Mouse (Mus musculus) intestine, embryonic 14.5 days (tissue): ENCODE measurements around the gene Ltn1. TPM values are rescaled to one million over a fixed set of nuclear protein-coding genes. Genes with fewer than 3 reads are reported as not detected.

ENCODE experiments used
- ATAC-seq: fragments of 200-750 bp; cut with Nextera tagmentation; replicated peaks from 2 replicates; pipeline ENCODE4 v1.8.0; 2017; ENCODE audit warnings: low read depth, moderate number of reproducible peaks, moderate TSS enrichment, moderate library complexity; ENCODE audit not compliant: low FRiP score, low TSS enrichment
- DNase-seq: peaks from one replicate; pipeline ENCODE4 v3.0.0-alpha.2; 2018; ENCODE audit warnings: low spot score
- H3K27ac ChIP-seq: fragments of 300-500 bp; sonication (generic); 2 replicates; pipeline ENCODE4 v1.5.1; 2014; ENCODE audit warnings: low read depth, mild to moderate bottlenecking, control low read depth
- H3K27me3 ChIP-seq: fragments of 300-500 bp; sonication (generic); replicated peaks from 2 replicates; pipeline ENCODE4 v1.6.1; 2014; ENCODE audit warnings: low read length, control low read depth; ENCODE audit not compliant: control insufficient read depth, insufficient read depth
- H3K36me3 ChIP-seq: fragments of 300-500 bp; sonication (generic); 2 replicates; pipeline ENCODE4 v1.6.1; 2014; ENCODE audit warnings: low read length, control low read depth; ENCODE audit not compliant: control insufficient read depth, insufficient read depth
- H3K4me1 ChIP-seq: fragments of 300-500 bp; sonication (generic); replicated peaks from 2 replicates; pipeline ENCODE4 v1.6.1; 2014; ENCODE audit warnings: low read length, control low read depth, mixed read lengths; ENCODE audit not compliant: control insufficient read depth, insufficient read depth
- H3K4me2 ChIP-seq: fragments of 300-500 bp; sonication (generic); 2 replicates; pipeline ENCODE4 v1.6.1; 2014; ENCODE audit warnings: low read length
- H3K4me3 ChIP-seq: fragments of 300-500 bp; sonication (generic); 2 replicates; pipeline ENCODE4 v1.5.1; 2014; ENCODE audit warnings: low read depth, low read length, control low read depth, mixed read lengths
- H3K9ac ChIP-seq: fragments of 300-500 bp; sonication (generic); 2 replicates; pipeline ENCODE4 v1.6.1; 2014; ENCODE audit warnings: mild to moderate bottlenecking, low read length
- H3K9me3 ChIP-seq: fragments of 300-500 bp; sonication (generic); 2 replicates; pipeline ENCODE4 v1.6.1; 2016; ENCODE audit warnings: low read length, control low read depth; ENCODE audit not compliant: control insufficient read depth
- WGBS: fragments of 180-500 bp; shearing (Covaris S2); extraction: QIAGEN DNeasy Blood & Tissue Kit; methylation state at CpG from one replicate; pipeline ENCODE4 v1.1.7; 2014; 5-methylcytosine and 5-hydroxymethylcytosine counted together
- polyA plus RNA-seq: library from polyadenylated mRNA; unstranded; fragments of >200 nt; fragmentation: Nextera tagmentation; extraction: Ambion mirVana; gene quantifications from 2 replicates; pipeline ENCODE4 v1.2.1, GENCODE M21; 2014

Gene Ltn1
- polyA plus RNA-seq, 1 experiment from 2014 or later, result 28.9 TPM

DNA sequence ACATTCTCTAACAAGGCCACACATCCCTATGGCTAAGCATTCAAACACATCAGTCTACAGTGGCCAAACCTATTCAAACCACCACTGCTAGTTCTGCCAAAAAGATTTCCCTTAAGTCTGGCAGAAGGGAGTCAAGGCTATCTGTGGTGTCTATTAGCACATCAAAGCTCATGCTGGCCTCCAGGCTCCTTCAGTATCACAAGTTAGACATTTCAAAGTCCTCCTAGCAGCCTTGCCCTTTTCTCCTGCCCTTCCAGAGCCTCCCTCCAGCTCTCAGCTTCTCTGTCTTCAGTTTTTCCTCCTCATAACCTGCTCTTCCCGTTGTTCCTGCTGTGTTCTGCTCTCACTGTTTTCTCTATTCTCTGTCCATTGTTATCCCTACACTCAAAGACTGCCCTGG is 11.7 kb upstream of the Ltn1 start:
- H3K9me3 ChIP-seq, result no peaks in the 10 kb centered on the region
- no peak overlapping the region for H3K9ac ChIP-seq
- no peaks in the 10 kb centered on the region for H3K36me3 ChIP-seq
- H3K27ac ChIP-seq, result no peak overlapping the region
- no peak for DNase-seq
- H3K4me2 ChIP-seq, result no peak overlapping the region
- no peak overlapping the region for H3K4me3 ChIP-seq
- peaks cover 10% of the 10 kb centered on the region for H3K4me1 ChIP-seq
- WGBS, result 38% methylated on average over 1 of the region's 1 CpGs
- H3K27me3 ChIP-seq, result no peaks in the 10 kb centered on the region
- ATAC-seq, result no peak

DNA sequence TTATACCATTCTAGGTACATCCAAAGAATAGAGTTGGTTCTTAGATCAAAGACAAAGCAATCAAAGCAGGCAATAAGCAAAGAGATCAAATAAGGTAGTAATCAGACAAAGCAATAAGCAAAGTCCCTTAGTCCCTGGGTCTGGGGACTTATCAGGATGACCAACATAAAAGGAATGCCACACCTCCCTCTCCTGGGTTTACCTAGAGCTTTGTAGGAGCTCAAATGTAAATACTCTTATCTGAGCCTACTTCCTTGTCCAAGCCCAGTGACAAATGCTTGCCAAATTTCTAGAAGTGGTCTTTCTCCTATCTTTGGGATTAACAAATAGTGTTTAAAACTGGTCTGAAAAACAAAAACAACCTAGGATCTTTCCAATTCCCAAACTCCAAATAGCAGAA is 10.8 kb upstream of the Ltn1 start:
- Histone ChIP-seq H3K4me2 (no peak overlapping the region), H3K4me1 (peaks cover 10% of the 10 kb centered on the region), H3K9ac (no peak overlapping the region), H3K36me3 (no peaks in the 10 kb centered on the region), H3K4me3 (no peak overlapping the region), H3K9me3 (no peaks in the 10 kb centered on the region), H3K27ac (no peak overlapping the region), H3K27me3 (no peaks in the 10 kb centered on the region)
- ATAC-seq (peak; percentile 50), DNase-seq (no peak)

DNA sequence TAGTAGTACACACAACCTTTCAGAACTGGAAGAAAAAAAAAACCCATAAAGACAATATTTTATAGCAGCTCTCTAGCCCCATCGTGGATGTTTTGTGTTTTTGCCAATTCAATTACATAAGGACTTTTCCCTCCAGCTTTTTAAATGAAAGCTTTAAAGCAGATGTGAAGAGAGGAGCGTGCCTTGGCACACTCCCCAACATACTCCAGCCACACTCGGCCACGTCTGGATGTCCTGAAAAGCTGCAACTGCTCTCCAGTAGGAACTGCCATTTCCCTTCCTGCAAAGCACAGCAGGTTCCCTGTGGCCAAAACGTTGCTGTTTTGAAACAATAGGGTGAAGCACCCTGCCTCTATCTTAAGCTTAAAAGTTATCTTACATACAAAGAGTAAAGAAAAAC is 9.9 kb upstream of the Ltn1 start:
- Histone ChIP-seq H3K36me3 (no peaks in the 10 kb centered on the region), H3K4me1 (peaks cover 10% of the 10 kb centered on the region), H3K9ac (no peak overlapping the region), H3K27me3 (no peaks in the 10 kb centered on the region), H3K4me2 (no peak overlapping the region), H3K4me3 (no peak overlapping the region), H3K9me3 (no peaks in the 10 kb centered on the region), H3K27ac (no peak overlapping the region)
- ATAC-seq, result no peak
- DNase-seq, result no peak
- WGBS, result 47% methylated on average over 5 of the region's 5 CpGs

DNA sequence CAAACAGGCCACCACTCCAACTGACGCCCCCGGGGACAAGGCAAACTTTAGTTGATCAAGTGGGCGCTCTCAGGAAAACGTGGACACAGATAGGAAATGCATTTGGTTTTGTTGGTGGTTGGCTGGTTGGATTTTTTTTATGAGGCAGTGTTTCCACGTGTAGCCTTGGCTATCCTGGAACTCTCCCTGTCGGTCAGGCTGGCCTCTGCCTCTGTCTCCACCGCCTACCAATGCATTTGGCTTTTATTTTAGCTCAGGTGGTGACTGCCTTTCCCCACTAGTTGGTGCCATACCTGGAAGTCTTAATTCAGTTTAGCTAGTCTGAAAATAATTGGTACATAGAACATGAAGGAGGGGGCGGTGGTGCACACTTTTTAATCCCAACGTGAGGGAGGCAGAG is 8.7 kb upstream of the Ltn1 start:
- Histone ChIP-seq H3K4me2 (peak overlapping the region; percentile 89), H3K4me1 (peaks cover 10% of the 10 kb centered on the region), H3K9ac (peak overlapping the region; percentile 82), H3K9me3 (no peaks in the 10 kb centered on the region), H3K27me3 (no peaks in the 10 kb centered on the region), H3K36me3 (0 out of 2 replicates have a peak, but pooled peaks cover 5% of the 10 kb centered on the region), H3K27ac (no peak overlapping the region; the same call in 1 of the 2 replicates), H3K4me3 (peak overlapping the region; percentile 92)
- DNase-seq (no peak), ATAC-seq (no peak)
- 21% methylated on average over 9 of the region's 9 CpGs for WGBS

- ATAC-seq (peak; percentile 91), DNase-seq (peak; percentile 97)
- H3K4me2 ChIP-seq, result peak within 1 kb of the TSS; percentile 89
- H3K27me3 ChIP-seq, result no peaks in the 10 kb centered on the region
- 0 out of 2 replicates have a peak, but pooled peaks cover 5% of the 10 kb centered on the region for H3K36me3 ChIP-seq
- WGBS, result under 1% methylated on average over 38 of the region's 38 CpGs
- peak within 1 kb of the TSS; percentile 82 for H3K9ac ChIP-seq
- H3K4me1 ChIP-seq, result peaks cover 10% of the 10 kb centered on the region
- H3K27ac ChIP-seq, result peak within 1 kb of the TSS; percentile 82
- H3K4me3 ChIP-seq, result peak within 1 kb of the TSS; percentile 92
- H3K9me3 ChIP-seq, result no peaks in the 10 kb centered on the region
Observed at GRCm38 (mm10) chr16:87440184-87440686, 7.8 kb upstream of the Ltn1 start, which contains the start of gene Rwdd2b. TSS of gene Rwdd2b (minus strand) at chr16:87440573.

GRCm38 (mm10) chr16:87438697-87439096 is 6.3 kb upstream of the Ltn1 start:
- H3K9ac ChIP-seq, result no peak overlapping the region
- no peaks in the 10 kb centered on the region for H3K9me3 ChIP-seq
- DNase-seq, result no peak
- H3K4me3 ChIP-seq, result no peak overlapping the region
- peaks cover 10% of the 10 kb centered on the region for H3K4me1 ChIP-seq
- H3K4me2 ChIP-seq, result no peak overlapping the region
- no peak for ATAC-seq
- H3K27ac ChIP-seq, result no peak overlapping the region
- WGBS, result 92% methylated on average over 8 of the region's 8 CpGs
- H3K27me3 ChIP-seq, result no peaks in the 10 kb centered on the region
- H3K36me3 ChIP-seq, result 0 out of 2 replicates have a peak, but pooled peaks cover 5% of the 10 kb centered on the region

DNA sequence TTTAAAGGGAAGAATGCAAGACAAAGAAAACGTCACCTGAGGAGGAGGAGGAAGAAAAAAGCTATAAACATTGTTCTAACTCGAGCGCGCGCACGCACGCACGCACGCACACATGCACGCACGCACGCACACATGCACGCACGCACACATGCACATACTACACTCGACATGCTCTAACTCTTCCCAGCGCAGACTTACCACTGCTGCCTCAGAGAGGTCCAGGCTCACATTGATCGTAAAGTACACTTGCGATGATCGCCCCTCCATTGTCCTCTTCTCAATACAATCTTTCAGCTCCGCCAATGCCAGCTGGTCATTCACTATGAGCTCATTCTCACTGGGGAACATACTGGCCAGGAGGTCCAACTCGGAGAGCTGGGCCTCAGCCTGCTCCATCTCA is 4.7 kb upstream of the Ltn1 start:
- H3K4me3 ChIP-seq, result no peak overlapping the region
- ATAC-seq (no peak), DNase-seq (no peak)
- no peak overlapping the region for H3K27ac ChIP-seq
- 0 out of 2 replicates have a peak, but pooled peaks cover 5% of the 10 kb centered on the region for H3K36me3 ChIP-seq
- H3K4me2 ChIP-seq, result no peak overlapping the region
- H3K27me3 ChIP-seq, result no peaks in the 10 kb centered on the region
- no peaks in the 10 kb centered on the region for H3K9me3 ChIP-seq
- WGBS, result 94% methylated on average over 21 of the region's 21 CpGs
- peaks cover 10% of the 10 kb centered on the region for H3K4me1 ChIP-seq
- H3K9ac ChIP-seq, result no peak overlapping the region

- Histone ChIP-seq H3K9ac (no peak overlapping the region), H3K4me2 (no peak overlapping the region), H3K9me3 (no peaks in the 10 kb centered on the region), H3K27ac (no peak overlapping the region), H3K27me3 (no peaks in the 10 kb centered on the region), H3K36me3 (0 out of 2 replicates have a peak, but pooled peaks cover 5% of the 10 kb centered on the region), H3K4me3 (no peak overlapping the region), H3K4me1 (peaks cover 4% of the 10 kb centered on the region; the same call in 1 of the 2 replicates)
- ATAC-seq (no peak), DNase-seq (no peak)
- 83% methylated on average over 13 of the region's 13 CpGs for WGBS
Observed at GRCm38 (mm10) chr16:87435411-87436205, 3.2 kb upstream of the Ltn1 start.
